Mouse (Mus musculus) urinary bladder, postnatal 14 days (tissue): ENCODE measurements around the gene Tas2r117.

Source experiments
- DNase-seq: peaks from one replicate; pipeline ENCODE4 v3.0.0; 2021; ENCODE audit warnings: low spot score

Gene Tas2r117

GRCm38 (mm10) chr6:132802518-132802917 lies at the start of gene Tas2r117:
Gene Tas2r117 (plus strand): TSS chr6:132802818.
- DNase-seq = no peak

- DNase-seq = no peak
These were observed 48.2 kb upstream of the Tas2r117 start, which contains the start of gene Tas2r124 for GRCm38 (mm10) chr6:132754430-132754829. Gene Tas2r124 (plus strand): TSS chr6:132754730.

GRCm38 (mm10) chr6:132761831-132762230 lies 40.8 kb upstream of the Tas2r117 start, which contains the start of gene Tas2r102:
Gene Tas2r102 (plus strand): TSS chr6:132762131.
- DNase-seq = no peak

GRCm38 (mm10) chr6:132778062-132778461 lies 24.6 kb upstream of the Tas2r117 start, which contains the start of gene Tas2r136:
Gene Tas2r136 (minus strand): TSS chr6:132778162.
- DNase-seq = no peak

GRCm38 (mm10) chr6:132795393-132795792 lies 7.2 kb upstream of the Tas2r117 start:
- no peak for DNase-seq

GRCm38 (mm10) chr6:132846842-132847241 lies 44.2 kb downstream of the Tas2r117 start, which contains the start of gene Tas2r123:
Gene Tas2r123 (plus strand): TSS chr6:132847142.
- DNase-seq = no peak
